Mouse (Mus musculus): ENCODE results near the gene Cplx2.

Gene Cplx2

GRCm38 (mm10) chr13:54367758-54368157 lies 3.4 kb upstream of the Cplx2 start:
- no peak for DNase-seq (ENCODE audit: low read depth, low spot score)

- no peak for DNase-seq (ENCODE audit: low read depth, low spot score)
Measured at GRCm38 (mm10) chr13:54368181-54368580, 3.0 kb upstream of the Cplx2 start.

GRCm38 (mm10) chr13:54371387-54372330 lies 510 bp downstream of the Cplx2 start:
- DNase-seq (ENCODE audit: low read depth, low spot score) = peak; percentile 92

GRCm38 (mm10) chr13:54372665-54373064 lies 1.5 kb downstream of the Cplx2 start:
- DNase-seq (ENCODE audit: low read depth, low spot score) = peak; percentile 80

GRCm38 (mm10) chr13:54374106-54374706 lies 3.1 kb downstream of the Cplx2 start:
- DNase-seq (ENCODE audit: low read depth, low spot score) = no peak

- DNase-seq (ENCODE audit: low read depth, low spot score) = no peak
Measured at GRCm38 (mm10) chr13:54375497-54376495, 4.6 kb downstream of the Cplx2 start.

- DNase-seq (ENCODE audit: low read depth, low spot score) = no peak
Measured at GRCm38 (mm10) chr13:54376736-54377135, 5.6 kb downstream of the Cplx2 start.

GRCm38 (mm10) chr13:54378051-54378450 lies 6.9 kb downstream of the Cplx2 start:
- DNase-seq (ENCODE audit: low read depth, low spot score) = peak; percentile 30

GRCm38 (mm10) chr13:54380421-54380820 lies 9.3 kb downstream of the Cplx2 start:
- DNase-seq (ENCODE audit: low read depth, low spot score) = no peak

GRCm38 (mm10) chr13:54381396-54381795 lies 10.2 kb downstream of the Cplx2 start:
- DNase-seq (ENCODE audit: low read depth, low spot score) = no peak

GRCm38 (mm10) chr13:54383531-54383930 lies 12.4 kb downstream of the Cplx2 start:
- DNase-seq (ENCODE audit: low read depth, low spot score) = no peak

GRCm38 (mm10) chr13:54384518-54384917 lies 13.4 kb downstream of the Cplx2 start:
- no peak for DNase-seq (ENCODE audit: low read depth, low spot score)

- DNase-seq (ENCODE audit: low read depth, low spot score) = no peak
Measured at GRCm38 (mm10) chr13:54385008-54386004, 14.2 kb downstream of the Cplx2 start.

- DNase-seq (ENCODE audit: low read depth, low spot score) = no peak
Measured at GRCm38 (mm10) chr13:54389971-54390564, 18.9 kb downstream of the Cplx2 start.

GRCm38 (mm10) chr13:54390565-54391013 lies 19.4 kb downstream of the Cplx2 start:
- no peak for DNase-seq (ENCODE audit: low read depth, low spot score)

GRCm38 (mm10) chr13:54391313-54391712 lies 20.2 kb downstream of the Cplx2 start:
- DNase-seq (ENCODE audit: low read depth, low spot score) = no peak

- no peak for DNase-seq (ENCODE audit: low read depth, low spot score)
Measured at GRCm38 (mm10) chr13:54397069-54397468, 25.9 kb downstream of the Cplx2 start.

- DNase-seq (ENCODE audit: low read depth, low spot score) = no peak
Measured at GRCm38 (mm10) chr13:54400565-54401179, 29.5 kb downstream of the Cplx2 start.

GRCm38 (mm10) chr13:54401180-54401569 lies 30.0 kb downstream of the Cplx2 start:
- no peak for DNase-seq (ENCODE audit: low read depth, low spot score)
